Mouse (Mus musculus) embryo, embryonic 11.5 days (tissue): Measurements from ENCODE around the gene Rbp1.

ENCODE experiments used
- DNase-seq: peaks from one replicate; pipeline ENCODE4 v3.0.0-alpha.2; 2012; ENCODE audit warnings: low read depth, low spot score

The Rbp1 gene

DNA sequence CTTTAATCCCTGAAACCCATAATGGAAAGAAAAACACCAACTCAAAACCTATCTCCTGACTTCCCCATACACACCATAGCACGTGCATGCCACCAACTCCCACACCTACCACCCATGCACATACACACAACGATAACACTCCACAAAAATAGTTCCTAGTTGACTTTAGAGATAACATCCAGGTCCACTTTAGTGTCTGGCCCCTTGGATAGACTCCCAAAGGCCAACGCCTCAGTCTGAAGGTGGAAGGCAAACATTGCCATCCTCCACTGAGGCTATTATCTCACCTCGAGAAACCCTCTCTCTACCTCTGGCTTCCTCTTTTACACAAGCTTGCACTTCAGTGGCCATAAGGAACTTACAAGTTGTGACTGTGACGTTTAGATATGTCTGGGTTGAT, 69.5 kb downstream of the Rbp1 start:
- DNase-seq, result no peak

DNA sequence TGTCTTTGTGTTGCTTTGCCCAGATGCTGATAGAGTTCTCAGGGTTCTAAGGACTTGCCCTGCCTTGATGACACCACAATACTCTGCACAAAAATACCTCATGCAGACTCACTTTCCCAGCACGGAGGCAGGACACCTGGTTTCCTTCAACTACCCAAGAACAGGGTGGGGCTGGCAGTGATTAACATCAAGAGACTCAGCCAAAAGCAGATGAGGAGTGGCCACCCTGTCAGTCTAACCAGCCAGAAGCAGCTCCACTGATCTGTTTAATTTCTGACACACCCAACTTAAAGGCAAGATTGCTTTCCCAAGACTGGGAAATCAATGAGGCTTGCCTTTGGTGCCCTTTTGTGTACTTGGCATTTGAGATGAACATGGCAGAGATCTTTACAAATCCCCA, 70.1 kb downstream of the Rbp1 start:
- DNase-seq, result no peak
